In the genomic region with DNA sequence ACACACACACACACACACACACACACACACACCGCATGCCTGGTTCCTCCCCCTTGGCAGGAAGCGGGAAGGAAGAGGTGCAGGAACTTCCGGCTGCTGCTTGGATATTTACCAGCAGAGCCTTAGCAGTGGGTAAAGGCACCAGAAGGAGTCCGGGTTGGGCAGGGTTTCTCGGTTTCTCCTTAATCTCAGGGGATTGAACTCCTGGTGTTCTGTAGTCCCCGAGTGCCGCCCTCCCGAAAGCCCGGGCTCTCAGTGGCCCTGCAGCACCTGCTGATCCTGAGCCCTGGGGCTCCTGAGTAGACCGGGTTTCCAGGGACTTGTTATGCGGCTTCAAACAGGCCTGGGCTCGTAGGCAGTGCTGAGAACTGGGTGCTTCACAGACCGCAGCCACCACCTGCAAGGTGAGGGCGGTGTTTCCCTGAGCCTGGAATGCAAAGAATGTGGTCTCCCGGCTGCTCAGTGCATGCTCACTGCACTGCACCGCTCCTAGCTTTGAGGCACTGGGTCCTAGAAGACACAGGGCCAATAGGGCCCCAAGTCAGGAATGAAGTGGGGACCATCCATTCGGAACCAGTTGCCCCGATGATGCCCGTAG, we compare ENCODE assay signal across 7 mouse cellular contexts. TPM values are rescaled to one million over a fixed set of nuclear protein-coding genes. Genes with fewer than 3 reads are reported as not detected.
A peak's percentile ranks its signal among the peaks of the same experiment; 100 is the strongest.
DNase-seq lines count a peak whose midpoint lies in the region; ATAC-seq and TF ChIP-seq lines count a peak whose summit lies in the region.

A gene (minus strand): TSS at position 41 of the 598 bp plus-strand sequence.

- H3K9ac ChIP-seq in stomach, embryonic 14.5 days (replicated peaks; ENCODE audit: low read depth, low read length): peak within 1 kb of the TSS; percentile 30

- H3K4me3 ChIP-seq in G1E (ENCODE audit: low read depth, low read length): peak within 1 kb of the TSS; percentile 77
- H3K4me3 ChIP-seq in embryonic facial prominence, embryonic 10.5 days: peak within 1 kb of the TSS; percentile 68
- peak within 1 kb of the TSS; percentile 66 for H3K4me3 ChIP-seq in midbrain, embryonic 10.5 days
- H3K4me3 ChIP-seq in stomach, embryonic 14.5 days (ENCODE audit: low read depth, low read length): peak within 1 kb of the TSS; percentile 47

- TF ChIP-seq CTCF in G1E (IDR thresholded peaks at IDR 0.05; ENCODE audit: low read depth, low read length): no peak

- H3K27me3 ChIP-seq in G1E (ENCODE audit: insufficient read depth, low read length): no peaks in the 10 kb centered on the region
- no peaks in the 10 kb centered on the region for H3K27me3 ChIP-seq in embryonic facial prominence, embryonic 10.5 days (replicated peaks; ENCODE audit: low read depth, poor library complexity, severe bottlenecking)
- H3K27me3 ChIP-seq in midbrain, embryonic 10.5 days (ENCODE audit: low read depth, poor library complexity, severe bottlenecking): no peaks in the 10 kb centered on the region
- H3K27me3 ChIP-seq in stomach, embryonic 14.5 days (ENCODE audit: control insufficient read depth, insufficient read depth, low read length): no peaks in the 10 kb centered on the region

- H3K4me2 ChIP-seq in stomach, embryonic 14.5 days (replicated peaks; ENCODE audit: low read depth, low read length): peak within 1 kb of the TSS; percentile 47

- peak; percentile 31; the same call in 1 of the 2 replicates for ATAC-seq in G1E (ENCODE audit: extremely low read depth, insufficient number of reproducible peaks, low FRiP score, poor library complexity, severe bottlenecking)
- ATAC-seq in stomach, embryonic 14.5 days (ENCODE audit: insufficient number of reproducible peaks, insufficient read depth, low FRiP score, low read depth): peak; percentile 63

- WGBS in embryonic facial prominence, embryonic 10.5 days: 30% methylated on average over 19 of the region's 19 CpGs
- WGBS in midbrain, embryonic 10.5 days: 35% methylated on average over 17 of the region's 19 CpGs
- WGBS in stomach, embryonic 14.5 days: 23% methylated on average over 18 of the region's 19 CpGs

- peak; percentile 73 for DNase-seq in CD4-positive helper T cell, adult 2 months (ENCODE audit: low read depth, low spot score)
- peak; percentile 32 for DNase-seq in G1E (ENCODE audit: low spot score)
- no peak for DNase-seq in embryonic facial prominence, embryonic 10.5 days (ENCODE audit: low spot score)
- no peak for DNase-seq in heart, postnatal 25 days (ENCODE audit: low spot score)
- DNase-seq in layer of hippocampus, postnatal 10 days (ENCODE audit: low spot score in 2 of 2): no peak
- no peak for DNase-seq in midbrain, embryonic 10.5 days (ENCODE audit: low spot score)

- H3K36me3 ChIP-seq in G1E (replicated peaks): peaks cover 5% of the 10 kb centered on the region
- no peaks in the 10 kb centered on the region for H3K36me3 ChIP-seq in embryonic facial prominence, embryonic 10.5 days (replicated peaks)
- H3K36me3 ChIP-seq in midbrain, embryonic 10.5 days: no peaks in the 10 kb centered on the region
- no peaks in the 10 kb centered on the region for H3K36me3 ChIP-seq in stomach, embryonic 14.5 days (ENCODE audit: control insufficient read depth, insufficient read depth, low read length)

- H3K9me3 ChIP-seq in G1E (replicated peaks): no peaks in the 10 kb centered on the region
- peaks cover 7% of the 10 kb centered on the region; the same call in 1 of the 2 replicates for H3K9me3 ChIP-seq in embryonic facial prominence, embryonic 10.5 days
- H3K9me3 ChIP-seq in midbrain, embryonic 10.5 days (replicated peaks): peaks cover 5% of the 10 kb centered on the region
- H3K9me3 ChIP-seq in stomach, embryonic 14.5 days (ENCODE audit: control insufficient read depth, low read depth, low read length): no peaks in the 10 kb centered on the region

- peak within 1 kb of the TSS; percentile 82 for H3K27ac ChIP-seq in embryonic facial prominence, embryonic 10.5 days (replicated peaks)
- peak within 1 kb of the TSS; percentile 83 for H3K27ac ChIP-seq in midbrain, embryonic 10.5 days (replicated peaks)
- peak within 1 kb of the TSS; percentile 61 for H3K27ac ChIP-seq in stomach, embryonic 14.5 days (ENCODE audit: low read length)

- intact Hi-C loops in heart, postnatal 25 days (cut with DNase I): loop anchor here (10.0 kb wide), 1 partner anchor 362 kb away; no protein-coding TSS in a partner anchor

- H3K4me1 ChIP-seq in G1E (ENCODE audit: insufficient read depth, low read depth, low read length): peaks cover 14% of the 10 kb centered on the region; the same call in 1 of the 2 replicates
- no peaks in the 10 kb centered on the region for H3K4me1 ChIP-seq in embryonic facial prominence, embryonic 10.5 days
- peaks cover 8% of the 10 kb centered on the region; the same call in 1 of the 2 replicates for H3K4me1 ChIP-seq in midbrain, embryonic 10.5 days
- H3K4me1 ChIP-seq in stomach, embryonic 14.5 days (ENCODE audit: control insufficient read depth, insufficient read depth, low read length): no peaks in the 10 kb centered on the region

RNA-seq across cellular contexts. Expression of the gene that starts here (rescaled TPM):
- total RNA-seq in G1E (2014; fragmentation: Nextera tagmentation): 21.4 and 22.4 TPM in 2 replicates
- 11.7 and 11.8 TPM in 2 replicates for total RNA-seq in G1E (2017)
- 8.3 and 9.6 TPM in 2 replicates for polyA plus RNA-seq in G1E (2012)
- polyA plus RNA-seq in embryonic facial prominence, embryonic 10.5 days (2016; fragmentation: Nextera tagmentation; extraction: Ambion mirVana): 14.6 and 16.1 TPM in 2 replicates
- 10 to 100 TPM; 14.9 to 15.4 TPM for total RNA-seq in heart, postnatal 25 days (2021)
- total RNA-seq in layer of hippocampus, postnatal 10 days (2021): 10 to 100 TPM; 15.1 to 17.1 TPM
- 12.6 and 15.2 TPM in 2 replicates for polyA plus RNA-seq in midbrain, embryonic 10.5 days (2016; fragmentation: Nextera tagmentation; extraction: Ambion mirVana)
- 12.8 and 13.9 TPM in 2 replicates for polyA plus RNA-seq in stomach, embryonic 14.5 days (2014; fragmentation: Nextera tagmentation; extraction: Ambion mirVana)

Comparison
In these comparisons a context has a peak if more than half of its experiments do, and no peak if none do; other contexts are left out.
1. DNase-seq: peak in CD4-positive helper T cell, adult 2 months (single experiment) and G1E (single experiment); none in embryonic facial prominence, embryonic 10.5 days (single experiment), heart, postnatal 25 days (single experiment), layer of hippocampus, postnatal 10 days (0 of 2) and midbrain, embryonic 10.5 days (single experiment).
2. Peak in every context shown above with its lines, with median percentiles within 50 percentile points of each other: H3K4me3 ChIP-seq and H3K27ac ChIP-seq.